Mouse (Mus musculus): ENCODE measurements at regions not wholly inside any gene's neighbourhood (a gene's known extent, or its start where the extent isn't known, plus 50 kb on each side); places are given as distances from the start of the nearest gene placed in this dataset.
A peak's percentile ranks its signal among the peaks of the same experiment; 100 is the strongest.

- 94% methylated on average over 3 of the region's 3 CpGs for WGBS
- Histone ChIP-seq H3K9me3 (ENCODE audit: control insufficient read depth, low read length) (no peaks in the 10 kb centered on the region), H3K27me3 (replicated peaks; ENCODE audit: control insufficient read depth, insufficient read depth, low read length) (no peaks in the 10 kb centered on the region), H3K9ac (replicated peaks; ENCODE audit: low read depth, low read length) (no peak overlapping the region), H3K4me3 (replicated peaks; ENCODE audit: low read length) (no peak overlapping the region), H3K4me2 (ENCODE audit: low read length) (no peak overlapping the region), H3K36me3 (ENCODE audit: control insufficient read depth, insufficient read depth) (no peaks in the 10 kb centered on the region), H3K4me1 (replicated peaks; ENCODE audit: control insufficient read depth, insufficient read depth, low read length) (no peaks in the 10 kb centered on the region), H3K27ac (ENCODE audit: low read length) (no peak overlapping the region)
- no peak for ATAC-seq
Observed at GRCm38 (mm10) chr3:67661529-67661928, 79.0 kb downstream of the Mfsd1 start.

- H3K9ac ChIP-seq (replicated peaks; ENCODE audit: low read depth, low read length): no peak overlapping the region
- WGBS: 67% methylated on average over 6 of the region's 6 CpGs
Observed at GRCm38 (mm10) chr3:67709322-67709721, 126.8 kb downstream of the Mfsd1 start.

GRCm38 (mm10) chr3:67711716-67712115, 129.2 kb downstream of the Mfsd1 start:
- H3K4me2 ChIP-seq (ENCODE audit: low read length): no peak overlapping the region
- H3K27me3 ChIP-seq (replicated peaks; ENCODE audit: control insufficient read depth, insufficient read depth, low read length): no peaks in the 10 kb centered on the region
- no peak overlapping the region for H3K27ac ChIP-seq (ENCODE audit: low read length)
- WGBS: 68% methylated on average over 2 of the region's 2 CpGs
- no peak overlapping the region for H3K4me3 ChIP-seq (replicated peaks; ENCODE audit: low read length)
- 0 out of 2 replicates have a peak, but pooled peaks have one; percentile 26 for ATAC-seq
- H3K9ac ChIP-seq (replicated peaks; ENCODE audit: low read depth, low read length): no peak overlapping the region
- no peaks in the 10 kb centered on the region for H3K9me3 ChIP-seq (ENCODE audit: control insufficient read depth, low read length)
- no peaks in the 10 kb centered on the region for H3K36me3 ChIP-seq (ENCODE audit: control insufficient read depth, insufficient read depth)
- no peaks in the 10 kb centered on the region for H3K4me1 ChIP-seq (replicated peaks; ENCODE audit: control insufficient read depth, insufficient read depth, low read length)

More at GRCm38 (mm10) chr3:67709322-67709721, 126.8 kb downstream of the Mfsd1 start:
- Histone ChIP-seq H3K27me3 (replicated peaks; ENCODE audit: control insufficient read depth, insufficient read depth, low read length) (no peaks in the 10 kb centered on the region), H3K9me3 (ENCODE audit: control insufficient read depth, low read length) (no peaks in the 10 kb centered on the region), H3K27ac (ENCODE audit: low read length) (no peak overlapping the region), H3K4me2 (ENCODE audit: low read length) (no peak overlapping the region), H3K4me3 (replicated peaks; ENCODE audit: low read length) (no peak overlapping the region), H3K4me1 (replicated peaks; ENCODE audit: control insufficient read depth, insufficient read depth, low read length) (no peaks in the 10 kb centered on the region), H3K36me3 (ENCODE audit: control insufficient read depth, insufficient read depth) (no peaks in the 10 kb centered on the region)
- ATAC-seq: no peak

- Histone ChIP-seq H3K27me3 (replicated peaks; ENCODE audit: control insufficient read depth, insufficient read depth, low read length) (no peaks in the 10 kb centered on the region), H3K9me3 (ENCODE audit: control insufficient read depth, low read length) (no peaks in the 10 kb centered on the region), H3K9ac (replicated peaks; ENCODE audit: low read depth, low read length) (no peak overlapping the region), H3K4me1 (replicated peaks; ENCODE audit: control insufficient read depth, insufficient read depth, low read length) (peaks cover 4% of the 10 kb centered on the region; the same call in 1 of the 2 replicates), H3K4me2 (ENCODE audit: low read length) (no peak overlapping the region), H3K4me3 (replicated peaks; ENCODE audit: low read length) (no peak overlapping the region), H3K27ac (ENCODE audit: low read length) (no peak overlapping the region), H3K36me3 (ENCODE audit: control insufficient read depth, insufficient read depth) (no peaks in the 10 kb centered on the region)
- 94% methylated on average over 3 of the region's 3 CpGs for WGBS
- no peak for ATAC-seq
Observed at GRCm38 (mm10) chr3:67731921-67732320, 149.4 kb downstream of the Mfsd1 start.

- ATAC-seq: no peak
- no peak overlapping the region for H3K27ac ChIP-seq (ENCODE audit: low read length)
- 68% methylated on average over 2 of the region's 2 CpGs for WGBS
- no peak overlapping the region for H3K9ac ChIP-seq (replicated peaks; ENCODE audit: low read depth, low read length)
- H3K4me1 ChIP-seq (replicated peaks; ENCODE audit: control insufficient read depth, insufficient read depth, low read length): peaks cover 4% of the 10 kb centered on the region; the same call in 1 of the 2 replicates
- no peak overlapping the region for H3K4me3 ChIP-seq (replicated peaks; ENCODE audit: low read length)
- no peaks in the 10 kb centered on the region for H3K36me3 ChIP-seq (ENCODE audit: control insufficient read depth, insufficient read depth)
- H3K27me3 ChIP-seq (replicated peaks; ENCODE audit: control insufficient read depth, insufficient read depth, low read length): no peaks in the 10 kb centered on the region
- no peaks in the 10 kb centered on the region for H3K9me3 ChIP-seq (ENCODE audit: control insufficient read depth, low read length)
- H3K4me2 ChIP-seq (ENCODE audit: low read length): no peak overlapping the region
Observed at GRCm38 (mm10) chr3:67732858-67733257, 150.3 kb downstream of the Mfsd1 start.

GRCm38 (mm10) chr3:67754256-67754655, 137.8 kb upstream of the Iqcj start:
- no peaks in the 10 kb centered on the region for H3K9me3 ChIP-seq (ENCODE audit: control insufficient read depth, low read length)
- H3K27ac ChIP-seq (ENCODE audit: low read length): no peak overlapping the region
- no peak overlapping the region for H3K4me2 ChIP-seq (ENCODE audit: low read length)
- H3K9ac ChIP-seq (replicated peaks; ENCODE audit: low read depth, low read length): no peak overlapping the region
- no peaks in the 10 kb centered on the region for H3K4me1 ChIP-seq (replicated peaks; ENCODE audit: control insufficient read depth, insufficient read depth, low read length)
- 90% methylated on average over 2 of the region's 2 CpGs for WGBS
- H3K4me3 ChIP-seq (replicated peaks; ENCODE audit: low read length): no peak overlapping the region
- ATAC-seq: no peak
- H3K36me3 ChIP-seq (ENCODE audit: control insufficient read depth, insufficient read depth): no peaks in the 10 kb centered on the region
- H3K27me3 ChIP-seq (replicated peaks; ENCODE audit: control insufficient read depth, insufficient read depth, low read length): no peaks in the 10 kb centered on the region

GRCm38 (mm10) chr3:67768603-67769002, 123.4 kb upstream of the Iqcj start:
- Histone ChIP-seq H3K36me3 (ENCODE audit: control insufficient read depth, insufficient read depth) (no peaks in the 10 kb centered on the region), H3K27ac (ENCODE audit: low read length) (no peak overlapping the region), H3K9ac (replicated peaks; ENCODE audit: low read depth, low read length) (no peak overlapping the region), H3K4me3 (replicated peaks; ENCODE audit: low read length) (no peak overlapping the region), H3K27me3 (replicated peaks; ENCODE audit: control insufficient read depth, insufficient read depth, low read length) (no peaks in the 10 kb centered on the region), H3K9me3 (ENCODE audit: control insufficient read depth, low read length) (no peaks in the 10 kb centered on the region), H3K4me1 (replicated peaks; ENCODE audit: control insufficient read depth, insufficient read depth, low read length) (peaks cover 5% of the 10 kb centered on the region), H3K4me2 (ENCODE audit: low read length) (no peak overlapping the region)
- WGBS: 74% methylated on average over 2 of the region's 2 CpGs
- no peak for ATAC-seq

- Histone ChIP-seq H3K27me3 (replicated peaks; ENCODE audit: control insufficient read depth, insufficient read depth, low read length) (no peaks in the 10 kb centered on the region), H3K27ac (ENCODE audit: low read length) (peak overlapping the region; percentile 14; the same call in 1 of the 2 replicates), H3K4me2 (ENCODE audit: low read length) (no peak overlapping the region), H3K9ac (replicated peaks; ENCODE audit: low read depth, low read length) (no peak overlapping the region), H3K4me3 (replicated peaks; ENCODE audit: low read length) (no peak overlapping the region), H3K36me3 (ENCODE audit: control insufficient read depth, insufficient read depth) (no peaks in the 10 kb centered on the region), H3K9me3 (ENCODE audit: control insufficient read depth, low read length) (no peaks in the 10 kb centered on the region), H3K4me1 (replicated peaks; ENCODE audit: control insufficient read depth, insufficient read depth, low read length) (peaks cover 5% of the 10 kb centered on the region)
- peak; percentile 93 for ATAC-seq
- WGBS: 48% methylated on average over 2 of the region's 2 CpGs
Observed at GRCm38 (mm10) chr3:67773403-67773802, 118.6 kb upstream of the Iqcj start.

GRCm38 (mm10) chr3:67782177-67782576, 109.8 kb upstream of the Iqcj start:
- Histone ChIP-seq H3K4me3 (replicated peaks; ENCODE audit: low read length) (no peak overlapping the region), H3K27ac (ENCODE audit: low read length) (no peak overlapping the region), H3K4me1 (replicated peaks; ENCODE audit: control insufficient read depth, insufficient read depth, low read length) (no peaks in the 10 kb centered on the region), H3K9ac (replicated peaks; ENCODE audit: low read depth, low read length) (no peak overlapping the region), H3K9me3 (ENCODE audit: control insufficient read depth, low read length) (no peaks in the 10 kb centered on the region), H3K36me3 (ENCODE audit: control insufficient read depth, insufficient read depth) (no peaks in the 10 kb centered on the region), H3K27me3 (replicated peaks; ENCODE audit: control insufficient read depth, insufficient read depth, low read length) (no peaks in the 10 kb centered on the region), H3K4me2 (ENCODE audit: low read length) (no peak overlapping the region)
- ATAC-seq: no peak
- WGBS: 88% methylated on average over 4 of the region's 4 CpGs
